Mouse (Mus musculus): ENCODE data around the gene Ankrd27.

Gene Ankrd27

GRCm38 (mm10) chr7:35640072-35640471, 54.0 kb downstream of the Ankrd27 start:
- no peak for DNase-seq (ENCODE audit: low spot score in 2 of 2)

- DNase-seq (ENCODE audit: low spot score in 2 of 2) = peak in 1 of 2 experiments; percentile 27
Measured at GRCm38 (mm10) chr7:35646317-35647081, 60.5 kb downstream of the Ankrd27 start.

- peak; percentile 94 to 97 for DNase-seq (ENCODE audit: low spot score in 2 of 2)
Measured at GRCm38 (mm10) chr7:35647101-35647698, 61.2 kb downstream of the Ankrd27 start, which contains the start of gene Pdcd5. TSS of gene Pdcd5 (minus strand) at chr7:35647521.

GRCm38 (mm10) chr7:35648239-35649069, 62.4 kb downstream of the Ankrd27 start:
- no peak for DNase-seq (ENCODE audit: low spot score in 2 of 2)

- peak in 1 of 2 experiments; percentile 39 for DNase-seq (ENCODE audit: low spot score in 2 of 2)
Measured at GRCm38 (mm10) chr7:35649071-35649470, 63.0 kb downstream of the Ankrd27 start.

GRCm38 (mm10) chr7:35650716-35651410, 64.8 kb downstream of the Ankrd27 start:
- peak in 1 of 2 experiments; percentile 59 for DNase-seq (ENCODE audit: low spot score in 2 of 2)

- DNase-seq (ENCODE audit: low spot score in 2 of 2) = no peak
Measured at GRCm38 (mm10) chr7:35651583-35652270, 65.7 kb downstream of the Ankrd27 start.

GRCm38 (mm10) chr7:35657829-35658228, 71.8 kb downstream of the Ankrd27 start:
- no peak for DNase-seq (ENCODE audit: low spot score in 2 of 2)

- DNase-seq (ENCODE audit: low spot score in 2 of 2) = no peak
Measured at GRCm38 (mm10) chr7:35659173-35659572, 73.1 kb downstream of the Ankrd27 start.

GRCm38 (mm10) chr7:35663790-35664376, 77.8 kb downstream of the Ankrd27 start:
- no peak for DNase-seq (ENCODE audit: low spot score in 2 of 2)

- DNase-seq (ENCODE audit: low spot score in 2 of 2) = no peak
Measured at GRCm38 (mm10) chr7:35668066-35669041, 82.3 kb downstream of the Ankrd27 start.

- no peak for DNase-seq (ENCODE audit: low spot score in 2 of 2)
Measured at GRCm38 (mm10) chr7:35678976-35679375, 92.9 kb downstream of the Ankrd27 start.

- DNase-seq (ENCODE audit: low spot score in 2 of 2) = no peak
Measured at GRCm38 (mm10) chr7:35681559-35681958, 95.5 kb downstream of the Ankrd27 start.

GRCm38 (mm10) chr7:35683409-35684122, 97.5 kb downstream of the Ankrd27 start:
- DNase-seq (ENCODE audit: low spot score in 2 of 2) = no peak

GRCm38 (mm10) chr7:35686216-35686615, 100.2 kb downstream of the Ankrd27 start:
- no peak for DNase-seq (ENCODE audit: low spot score in 2 of 2)

GRCm38 (mm10) chr7:35686756-35687155, 100.7 kb downstream of the Ankrd27 start:
- DNase-seq (ENCODE audit: low spot score in 2 of 2) = peak in 1 of 2 experiments; percentile 42

GRCm38 (mm10) chr7:35687229-35687628, 101.2 kb downstream of the Ankrd27 start:
- DNase-seq (ENCODE audit: low spot score in 2 of 2) = no peak

GRCm38 (mm10) chr7:35688276-35688675, 102.2 kb downstream of the Ankrd27 start:
- no peak for DNase-seq (ENCODE audit: low spot score in 2 of 2)

Data from frontal cortex, postnatal 10 days (tissue).